Mouse (Mus musculus): ENCODE data around the gene Col6a1.

GRCm38 (mm10) chr10:76722751-76723450 is 3.1 kb downstream of the Col6a1 start:
- TF ChIP-seq CTCF (IDR thresholded peaks at IDR 0.05; ENCODE audit: control insufficient read depth, insufficient read depth, insufficient replicate concordance, low read depth, low read length) (no peak), POLR2A (IDR thresholded peaks at IDR 0.05; ENCODE audit: control insufficient read depth, low read depth, low read length) (no peak)
